Mouse (Mus musculus) heart, embryonic 13.5 days (tissue): Measurements from ENCODE around the gene Crx. TPM values are rescaled to one million over a fixed set of nuclear protein-coding genes. Genes with fewer than 3 reads are reported as not detected.

Source experiments
- ATAC-seq: fragments of 200-750 bp; cut with Nextera tagmentation; 2 replicates; pipeline ENCODE4 v1.8.0; 2017; ENCODE audit warnings: moderate TSS enrichment; ENCODE audit not compliant: insufficient number of reproducible peaks, low FRiP score, low TSS enrichment; ENCODE audit errors: extremely low read depth
- H3K27ac ChIP-seq: fragments of 300-500 bp; sonication (generic); replicated peaks from 2 replicates; pipeline ENCODE4 v1.5.1; 2015; ENCODE audit warnings: moderate library complexity, mild to moderate bottlenecking, inconsistent platforms
- H3K27me3 ChIP-seq: fragments of 300-500 bp; sonication (generic); replicated peaks from 2 replicates; pipeline ENCODE4 v1.6.1; 2015; ENCODE audit warnings: mild to moderate bottlenecking, inconsistent platforms
- H3K36me3 ChIP-seq: fragments of 300-500 bp; sonication (generic); 2 replicates; pipeline ENCODE4 v1.6.1; 2015; ENCODE audit warnings: mild to moderate bottlenecking, inconsistent platforms
- H3K4me1 ChIP-seq: fragments of 300-500 bp; sonication (generic); 2 replicates; pipeline ENCODE4 v1.6.1; 2015; ENCODE audit warnings: inconsistent platforms
- H3K4me2 ChIP-seq: fragments of 300-500 bp; sonication (generic); 2 replicates; pipeline ENCODE4 v1.6.1; 2015; ENCODE audit warnings: inconsistent platforms, mild to moderate bottlenecking, moderate library complexity
- H3K4me3 ChIP-seq: fragments of 300-500 bp; sonication (generic); 2 replicates; pipeline ENCODE4 v1.5.1; 2015; ENCODE audit warnings: moderate library complexity, mild to moderate bottlenecking, inconsistent platforms
- H3K9ac ChIP-seq: fragments of 300-500 bp; sonication (generic); 2 replicates; pipeline ENCODE4 v1.6.1; 2015; ENCODE audit warnings: inconsistent platforms, mild to moderate bottlenecking, moderate library complexity
- H3K9me3 ChIP-seq: fragments of 300-500 bp; sonication (generic); 2 replicates; pipeline ENCODE4 v1.6.1; 2016; ENCODE audit warnings: inconsistent platforms
- WGBS: fragments of 180-500 bp; shearing (Covaris S2); methylation state at CpG from one replicate; pipeline ENCODE4 v1.1.7; 2015; ENCODE audit warnings: mixed read lengths; 5-methylcytosine and 5-hydroxymethylcytosine counted together
- polyA plus RNA-seq: library from polyadenylated mRNA; unstranded; fragments of >200 nt; fragmentation: Nextera tagmentation; extraction: Ambion mirVana; gene quantifications from 2 replicates; pipeline ENCODE4 v1.2.1, GENCODE M21; 2015

Gene Crx
- polyA plus RNA-seq, 1 experiment from 2014 or later, result not detected

GRCm38 (mm10) chr7:15859657-15860056 is 20.1 kb downstream of the Crx start:
- no peak overlapping the region for H3K4me2 ChIP-seq
- 25% methylated on average over 2 of the region's 2 CpGs for WGBS
- H3K27me3 ChIP-seq, result no peaks in the 10 kb centered on the region
- no peaks in the 10 kb centered on the region for H3K9me3 ChIP-seq
- H3K4me3 ChIP-seq, result no peak overlapping the region
- no peak overlapping the region for H3K9ac ChIP-seq
- no peak for ATAC-seq
- no peaks in the 10 kb centered on the region for H3K4me1 ChIP-seq
- H3K36me3 ChIP-seq, result no peaks in the 10 kb centered on the region
- no peak overlapping the region for H3K27ac ChIP-seq

- H3K27me3 ChIP-seq, result no peaks in the 10 kb centered on the region
Measured at GRCm38 (mm10) chr7:15839578-15839977, 40.2 kb downstream of the Crx start, which contains the start of gene Obox6. Gene Obox6 (minus strand): TSS chr7:15839678.

More at GRCm38 (mm10) chr7:15839578-15839977, 40.2 kb downstream of the Crx start, which contains the start of gene Obox6:
- Histone ChIP-seq H3K4me2 (no peak within 1 kb of the TSS), H3K9ac (no peak within 1 kb of the TSS), H3K4me3 (no peak within 1 kb of the TSS), H3K4me1 (no peaks in the 10 kb centered on the region), H3K36me3 (no peaks in the 10 kb centered on the region), H3K9me3 (peaks cover 38% of the 10 kb centered on the region), H3K27ac (no peak within 1 kb of the TSS)
- WGBS, result 80% methylated on average over 3 of the region's 3 CpGs
- no peak for ATAC-seq

Other genes with a start within 250 kb of the Crx start
- not detected in 2 replicates for gene Obox3, start 240.1 kb downstream of the Crx start, polyA plus RNA-seq
- gene Obox5, start 129.8 kb downstream of the Crx start, polyA plus RNA-seq, result not detected in 2 replicates
- not detected in 2 replicates for gene Obox6, start 40.3 kb downstream of the Crx start, polyA plus RNA-seq
- not detected in 2 replicates for gene Crxos, start 2.6 kb upstream of the Crx start, polyA plus RNA-seq
- gene Selenow, start 42.4 kb upstream of the Crx start, polyA plus RNA-seq, result 667 and 720 TPM in 2 replicates
- gene Nop53, start 66.1 kb upstream of the Crx start, polyA plus RNA-seq, result 107 and 116 TPM in 2 replicates
- 37.4 and 40.2 TPM in 2 replicates for gene Ehd2, start 87.6 kb upstream of the Crx start, polyA plus RNA-seq
- gene Bicra, start 168.0 kb upstream of the Crx start, polyA plus RNA-seq, result 4.6 and 5.0 TPM in 2 replicates
- gene Zfp541, start 181.8 kb upstream of the Crx start, polyA plus RNA-seq, result 0.05 TPM in 1 of 2 replicates, not detected in the other
- gene Napa, start 218.5 kb upstream of the Crx start, polyA plus RNA-seq, result 150 and 157 TPM in 2 replicates
- 31.8 and 35.0 TPM in 2 replicates for gene Kptn, start 239.9 kb upstream of the Crx start, polyA plus RNA-seq
- 0.05 and 0.20 TPM in 2 replicates for gene Slc8a2, start 249.9 kb upstream of the Crx start, polyA plus RNA-seq